Mouse (Mus musculus): ENCODE results near the gene Slc6a6.

DNA sequence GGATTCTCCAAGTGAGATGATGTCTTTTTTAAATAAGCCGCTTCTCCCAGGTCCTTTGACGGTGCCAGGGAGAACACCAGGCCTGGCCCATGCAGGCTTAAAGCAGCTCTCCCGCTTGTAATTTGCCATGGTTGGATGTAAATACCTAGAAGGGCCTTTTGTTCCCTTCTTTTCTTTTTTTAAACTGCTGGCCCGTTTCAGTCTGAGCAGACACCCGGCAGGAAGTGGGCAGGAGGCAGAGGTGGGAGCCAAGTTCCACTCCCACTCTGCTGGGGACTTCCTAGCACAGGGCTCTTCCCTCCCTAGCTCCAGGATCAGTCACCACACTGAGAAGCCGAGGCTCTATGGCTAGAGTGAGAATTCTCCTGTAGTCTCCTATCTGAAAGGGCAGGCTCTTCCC is 70.2 kb downstream of the Slc6a6 start:
- TF ChIP-seq POLR2A (IDR thresholded peaks at IDR 0.05; ENCODE audit: borderline replicate concordance, extremely low read depth, low read depth, low read length) (no peak), CTCF (IDR thresholded peaks at IDR 0.05; ENCODE audit: insufficient read depth, low read length) (no peak)

All from lung, adult 2 months (tissue).